Mouse (Mus musculus): ENCODE measurements around the gene Dop1a.
A peak's percentile ranks its signal among the peaks of the same experiment; 100 is the strongest.

The Dop1a gene

DNA sequence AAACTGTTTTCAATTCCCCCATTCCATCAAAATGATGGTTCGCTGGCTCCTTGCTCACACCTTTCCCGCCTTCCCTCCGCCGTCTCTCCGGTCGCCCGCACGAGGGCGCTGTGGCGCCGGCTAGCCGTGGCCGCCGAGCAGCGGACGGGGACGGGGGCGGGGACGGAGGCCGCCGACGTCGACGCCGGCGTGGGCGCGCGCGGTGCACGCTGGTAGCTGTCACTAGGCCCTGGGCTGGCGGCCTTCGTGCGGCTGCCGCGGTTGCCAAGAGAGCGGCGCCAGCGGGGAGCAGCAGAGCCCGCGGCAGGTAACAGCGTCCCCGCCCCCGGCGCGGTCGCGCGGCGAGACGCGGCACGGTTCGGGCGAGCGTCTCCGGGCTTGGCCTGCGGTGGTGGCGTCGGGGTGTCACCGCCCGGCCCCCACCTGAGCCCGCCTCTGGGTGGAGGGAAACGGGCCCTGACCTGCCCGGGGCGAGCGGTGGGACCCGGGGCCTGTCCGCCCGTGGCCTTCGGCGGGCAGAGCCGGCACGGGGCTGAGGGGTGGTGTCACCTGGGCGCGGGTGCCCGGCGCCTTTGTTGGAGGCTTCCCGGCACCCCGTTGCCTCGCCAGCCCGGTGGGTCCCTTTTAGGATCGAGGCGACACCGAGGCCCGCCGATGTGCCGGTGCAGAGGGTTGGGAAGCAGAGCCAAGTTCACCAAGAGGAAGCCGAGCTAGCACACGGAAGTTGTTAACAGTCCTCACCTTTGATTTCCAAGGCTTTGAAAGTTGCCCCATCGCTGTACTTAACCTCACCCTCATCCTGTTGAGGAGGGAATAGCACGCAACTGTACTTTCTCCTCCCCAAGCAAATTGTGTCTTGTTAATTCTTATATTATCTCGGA, at the start of gene Dop1a:
Gene Dop1a (plus strand): TSS at position 165 of the 881 bp plus-strand sequence.
- DNase-seq (ENCODE audit: low read depth, low spot score) = peak; percentile 70

DNA sequence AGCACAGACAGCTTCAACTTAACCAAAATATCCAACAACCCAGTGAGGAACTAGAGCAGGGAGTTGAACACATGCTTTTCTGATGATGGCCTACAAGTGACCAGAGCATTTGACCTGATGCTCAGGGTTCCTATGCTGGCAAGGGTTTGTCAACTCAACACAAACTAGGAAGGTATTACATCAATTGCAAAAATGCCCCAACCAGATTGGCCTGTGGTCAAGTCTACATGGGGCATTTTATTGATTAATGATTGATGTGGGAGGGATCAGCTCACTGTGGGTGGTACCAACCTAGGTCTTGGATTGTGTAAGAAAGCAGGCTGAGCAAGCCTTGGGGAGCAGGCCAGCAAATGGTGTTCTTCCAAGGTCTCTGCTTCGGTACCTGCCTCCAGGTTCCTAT, 49.0 kb upstream of the Dop1a start:
- no peak for DNase-seq (ENCODE audit: low read depth, low spot score)

DNA sequence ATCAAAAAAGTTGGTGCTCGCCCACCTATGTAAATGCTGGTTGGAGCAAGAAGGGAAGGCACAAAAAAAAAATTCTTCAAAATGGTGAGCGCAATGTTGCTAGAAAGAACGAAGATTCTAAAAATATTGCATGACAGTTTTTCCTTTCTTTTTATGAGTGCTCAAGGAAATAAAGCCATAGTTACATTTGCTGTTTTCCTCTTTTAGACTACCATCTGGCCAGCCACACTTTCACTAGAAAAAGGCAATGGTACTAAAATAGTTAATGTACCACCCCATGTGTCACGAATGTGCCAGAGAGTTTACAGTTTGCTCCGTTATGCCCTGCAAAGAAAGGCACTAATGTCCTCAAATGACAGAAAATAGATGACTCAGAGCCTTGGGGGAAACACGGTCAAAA, 47.6 kb upstream of the Dop1a start:
- peak; percentile 72 for DNase-seq (ENCODE audit: low read depth, low spot score)

DNA sequence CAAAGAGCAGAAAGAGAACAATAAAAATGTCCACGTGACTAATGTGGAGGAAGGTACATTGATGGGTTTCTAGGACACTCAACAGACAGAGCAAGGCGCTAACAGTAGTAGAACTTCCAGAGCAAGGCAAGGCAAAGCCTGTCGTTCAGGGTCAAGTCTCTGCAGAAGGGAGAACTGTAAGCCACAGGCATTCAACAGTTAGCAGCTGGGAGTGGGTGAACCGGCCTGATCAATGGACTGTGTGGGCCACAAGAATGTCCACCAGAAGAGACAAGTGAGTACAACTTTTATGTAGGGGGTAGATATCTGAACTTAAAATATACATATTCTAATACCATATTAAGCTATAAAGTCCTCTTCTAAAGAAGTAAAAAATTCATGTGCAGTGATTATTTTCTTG, 43.6 kb upstream of the Dop1a start:
- DNase-seq (ENCODE audit: low read depth, low spot score) = no peak

DNA sequence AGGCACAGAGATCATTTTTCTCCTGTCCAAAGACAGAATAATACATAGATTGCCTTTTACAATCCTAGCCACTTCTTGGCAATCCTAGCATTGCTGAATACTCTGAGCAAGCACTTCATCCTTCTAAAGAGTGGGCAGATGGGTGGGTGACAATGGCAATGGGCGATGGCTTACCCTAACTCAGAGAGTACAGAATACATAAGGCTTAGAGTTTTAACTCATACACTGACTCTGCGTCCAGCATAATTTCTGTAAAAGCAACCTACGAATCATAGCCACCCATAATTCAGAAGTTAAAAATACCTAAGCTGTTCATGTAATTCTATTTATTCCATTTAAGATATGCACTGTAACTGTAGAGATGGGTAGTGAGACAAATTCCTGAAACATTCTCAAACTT, 31.4 kb upstream of the Dop1a start:
- DNase-seq (ENCODE audit: low read depth, low spot score) = peak; percentile 23

DNA sequence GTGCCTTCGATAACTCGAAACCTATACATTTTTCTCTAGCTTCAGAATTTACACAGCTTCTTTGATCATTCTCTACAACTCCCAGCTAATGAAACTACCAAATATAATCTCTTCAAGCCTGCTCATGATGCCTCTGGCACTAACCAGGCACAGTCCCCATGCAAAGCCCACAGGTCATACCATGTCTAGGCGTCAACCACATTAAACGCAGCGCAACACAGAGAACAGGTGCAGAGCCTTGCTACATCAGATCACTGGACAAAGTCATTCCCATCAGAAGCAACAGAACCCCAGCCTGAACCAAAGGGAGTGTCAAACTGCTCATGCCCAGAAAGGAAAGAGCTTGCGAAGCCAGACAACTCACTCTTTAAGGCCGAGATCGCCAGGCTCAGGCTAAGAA, 30.3 kb upstream of the Dop1a start:
- no peak for DNase-seq (ENCODE audit: low read depth, low spot score)

GRCm38 (mm10) chr9:86438337-86439009, 28.5 kb upstream of the Dop1a start:
- no peak for DNase-seq (ENCODE audit: low read depth, low spot score)

GRCm38 (mm10) chr9:86442248-86442647, 24.7 kb upstream of the Dop1a start:
- no peak for DNase-seq (ENCODE audit: low read depth, low spot score)

GRCm38 (mm10) chr9:86446847-86447246, 20.1 kb upstream of the Dop1a start:
- no peak for DNase-seq (ENCODE audit: low read depth, low spot score)

DNA sequence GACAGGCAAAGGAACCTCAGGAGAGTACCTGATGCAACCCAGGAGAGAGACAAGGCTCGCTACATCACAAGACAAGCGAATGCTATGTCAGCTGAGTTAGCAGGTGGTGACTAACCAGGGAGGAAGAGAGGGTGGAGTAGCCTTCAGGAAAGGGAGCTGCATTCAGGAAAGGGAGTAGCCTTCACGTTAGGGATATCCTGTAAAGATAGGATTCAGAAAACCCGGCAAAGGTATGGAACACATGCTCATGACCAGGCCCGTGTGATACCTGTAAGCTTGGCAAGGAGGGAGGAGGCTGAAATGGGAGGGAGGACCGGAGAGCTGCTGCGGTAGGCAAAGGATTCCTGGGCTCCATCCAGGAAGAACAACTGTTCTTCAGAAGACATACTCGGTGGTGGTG, 19.5 kb upstream of the Dop1a start:
- no peak for DNase-seq (ENCODE audit: low read depth, low spot score)

- DNase-seq (ENCODE audit: low read depth, low spot score) = no peak
Observed at GRCm38 (mm10) chr9:86449581-86449980, 17.4 kb upstream of the Dop1a start.

DNA sequence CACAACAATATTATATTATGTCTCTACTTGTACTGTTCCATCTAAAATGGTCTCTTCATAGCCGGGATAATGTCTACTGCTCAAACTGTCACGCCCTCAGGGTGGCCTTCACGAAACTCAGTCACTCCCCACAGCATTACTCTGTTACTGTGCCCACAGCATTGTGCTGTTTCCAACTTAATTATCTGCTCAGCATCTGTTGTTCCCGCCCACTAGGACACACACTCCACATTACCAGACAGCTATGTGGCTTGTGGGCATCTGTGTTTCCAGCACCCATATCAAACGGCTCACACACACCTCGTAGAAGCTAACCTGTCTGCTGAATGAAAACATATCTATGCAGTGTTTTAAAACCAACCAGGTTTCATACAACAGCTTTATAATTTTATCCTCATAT, 15.9 kb upstream of the Dop1a start:
- no peak for DNase-seq (ENCODE audit: low read depth, low spot score)

DNA sequence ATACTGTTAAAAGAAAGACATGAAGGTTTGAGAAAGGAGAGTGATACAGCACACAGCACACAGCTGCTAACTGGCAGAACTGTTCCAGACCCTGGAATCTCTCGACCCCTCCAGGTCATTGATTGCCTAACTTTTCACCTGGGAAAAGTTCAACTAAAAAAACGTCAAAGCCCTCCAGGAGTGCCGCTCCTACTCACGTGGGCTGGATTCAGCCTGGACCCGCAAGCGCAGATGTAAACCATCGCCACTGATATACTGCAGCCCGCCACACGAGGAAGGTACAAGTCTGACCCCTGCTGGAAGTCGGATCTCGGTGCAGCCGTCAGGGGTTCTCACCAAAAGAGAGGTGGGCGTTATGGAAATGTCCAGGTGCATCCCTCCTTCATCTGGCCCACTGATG, 15.3 kb upstream of the Dop1a start:
- DNase-seq (ENCODE audit: low read depth, low spot score) = no peak

DNA sequence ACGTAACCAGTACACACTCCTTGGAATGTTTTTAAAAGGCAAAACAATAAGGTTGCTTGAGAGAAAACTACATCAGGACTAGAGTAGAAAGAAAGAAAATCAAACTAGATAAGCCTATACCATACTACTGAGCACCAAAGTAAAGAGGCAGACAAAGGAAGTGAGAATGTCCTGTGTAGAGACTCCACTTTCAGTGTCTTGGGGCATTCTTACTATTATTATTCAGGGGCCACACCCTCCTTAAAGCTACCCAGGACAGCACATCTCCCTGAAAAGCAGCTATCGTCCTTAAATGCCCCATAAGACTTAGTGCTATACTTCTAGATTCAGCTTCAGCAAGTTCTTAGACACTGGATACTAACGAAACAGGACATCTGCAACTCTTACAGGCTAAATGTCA, 13.3 kb upstream of the Dop1a start:
- no peak for DNase-seq (ENCODE audit: low read depth, low spot score)

GRCm38 (mm10) chr9:86464151-86465105, 2.5 kb upstream of the Dop1a start, which contains the start of gene Ube2cbp:
Gene Ube2cbp, minus strand, starts transcription at chr9:86464950.
- peak; percentile 72 for DNase-seq (ENCODE audit: low read depth, low spot score)

- DNase-seq (ENCODE audit: low read depth, low spot score) = peak; percentile 29
Observed at GRCm38 (mm10) chr9:86475956-86476355, 9.0 kb downstream of the Dop1a start.

DNA sequence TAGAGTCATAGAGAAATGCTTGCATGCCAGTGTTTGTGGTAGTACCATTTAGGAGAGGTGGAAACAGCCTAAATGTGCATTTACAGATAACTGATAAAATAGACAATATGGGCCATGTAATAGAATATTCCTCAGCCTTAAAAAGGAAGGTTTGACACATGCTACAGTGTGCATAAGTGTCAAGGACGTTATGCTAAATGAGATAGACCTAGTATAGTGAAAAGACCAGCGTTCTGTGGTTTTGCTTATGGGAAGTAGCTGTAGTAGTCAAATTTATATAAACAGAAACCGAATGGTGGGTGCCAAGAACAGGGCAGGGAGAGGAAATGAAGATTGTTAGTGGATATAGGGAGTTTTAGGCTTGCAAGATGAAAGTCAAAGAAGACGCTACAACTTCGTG, 9.8 kb downstream of the Dop1a start:
- DNase-seq (ENCODE audit: low read depth, low spot score) = no peak

GRCm38 (mm10) chr9:86478414-86479093, 11.6 kb downstream of the Dop1a start:
- no peak for DNase-seq (ENCODE audit: low read depth, low spot score)

DNA sequence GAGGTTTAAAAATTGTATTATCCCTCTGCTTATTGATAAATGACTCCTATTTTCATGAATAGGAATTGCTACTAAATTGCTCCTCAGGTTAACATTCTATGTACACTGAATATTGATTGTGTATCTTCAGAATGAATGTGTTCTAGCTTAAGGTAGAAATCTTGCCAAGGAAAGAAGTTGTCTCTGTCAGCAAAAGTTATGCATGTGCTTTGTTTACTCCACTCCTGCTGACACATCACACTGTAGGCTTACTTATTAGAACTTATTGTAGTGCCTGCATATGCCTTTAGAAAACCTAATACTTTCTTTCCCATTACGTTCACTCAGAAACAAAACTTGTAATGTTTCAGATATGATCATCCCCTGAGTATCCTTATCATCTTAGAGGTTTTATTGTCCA, 15.3 kb downstream of the Dop1a start:
- no peak for DNase-seq (ENCODE audit: low read depth, low spot score)

GRCm38 (mm10) chr9:86491740-86492139, 24.8 kb downstream of the Dop1a start:
- no peak for DNase-seq (ENCODE audit: low read depth, low spot score)

DNA sequence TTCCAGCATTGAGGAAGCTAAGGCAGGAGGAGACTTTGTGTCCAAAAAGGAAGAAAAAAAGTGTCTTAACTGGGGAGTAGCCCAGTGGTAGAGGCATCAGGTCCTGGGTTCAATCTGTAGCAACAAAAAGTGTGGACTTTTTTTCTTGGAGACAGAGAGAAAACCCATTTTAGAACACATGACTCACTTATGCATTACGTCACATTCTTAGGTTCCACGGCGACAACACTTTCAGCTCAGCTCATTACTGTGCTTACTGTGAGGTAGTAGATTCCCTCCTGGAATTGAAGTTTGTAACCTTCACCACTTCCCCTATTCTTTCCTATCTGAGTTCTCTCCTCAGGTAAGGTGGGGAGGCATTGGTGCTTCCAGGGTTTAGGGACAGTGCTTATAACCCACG, 29.3 kb downstream of the Dop1a start:
- DNase-seq (ENCODE audit: low read depth, low spot score) = no peak
